Mouse (Mus musculus): ENCODE measurements at regions not wholly inside any gene's neighbourhood (a gene's known extent, or its start where the extent isn't known, plus 50 kb on each side); places are given as distances from the start of the nearest gene placed in this dataset.

GRCm38 (mm10) chr11:114375921-114376320 lies 292.4 kb upstream of the Rpl38 start:
- H3K9me3 ChIP-seq (ENCODE audit: control insufficient read depth, low read length): no peaks in the 10 kb centered on the region
- no peaks in the 10 kb centered on the region for H3K27me3 ChIP-seq (ENCODE audit: control insufficient read depth, insufficient read depth, low read length)
- no peak overlapping the region for H3K4me2 ChIP-seq (replicated peaks; ENCODE audit: low read depth, low read length)
- no peaks in the 10 kb centered on the region for H3K36me3 ChIP-seq (ENCODE audit: control insufficient read depth, insufficient read depth, low read length)
- H3K9ac ChIP-seq (ENCODE audit: low read depth, low read length): no peak overlapping the region
- 44% methylated on average over 14 of the region's 14 CpGs for WGBS
- no peak for ATAC-seq (ENCODE audit: low FRiP score, low TSS enrichment)
- no peak overlapping the region for H3K27ac ChIP-seq (ENCODE audit: low read depth, low read length)
- H3K4me3 ChIP-seq (ENCODE audit: low read length): no peak overlapping the region
- peaks cover 4% of the 10 kb centered on the region; the same call in 1 of the 2 replicates for H3K4me1 ChIP-seq (ENCODE audit: control insufficient read depth, insufficient read depth, low read length)

GRCm38 (mm10) chr11:114370708-114371107 lies 297.6 kb upstream of the Rpl38 start:
- ATAC-seq (ENCODE audit: low FRiP score, low TSS enrichment): no peak
- H3K27ac ChIP-seq (ENCODE audit: low read depth, low read length): no peak overlapping the region
- no peak overlapping the region for H3K9ac ChIP-seq (ENCODE audit: low read depth, low read length)
- H3K4me1 ChIP-seq (ENCODE audit: control insufficient read depth, insufficient read depth, low read length): no peaks in the 10 kb centered on the region
- no peak overlapping the region for H3K4me3 ChIP-seq (ENCODE audit: low read length)
- 45% methylated on average over 10 of the region's 10 CpGs for WGBS
- H3K9me3 ChIP-seq (ENCODE audit: control insufficient read depth, low read length): no peaks in the 10 kb centered on the region
- H3K36me3 ChIP-seq (ENCODE audit: control insufficient read depth, insufficient read depth, low read length): no peaks in the 10 kb centered on the region
- peaks cover 3% of the 10 kb centered on the region; the same call in 1 of the 2 replicates for H3K27me3 ChIP-seq (ENCODE audit: control insufficient read depth, insufficient read depth, low read length)
- H3K4me2 ChIP-seq (replicated peaks; ENCODE audit: low read depth, low read length): no peak overlapping the region

DNA sequence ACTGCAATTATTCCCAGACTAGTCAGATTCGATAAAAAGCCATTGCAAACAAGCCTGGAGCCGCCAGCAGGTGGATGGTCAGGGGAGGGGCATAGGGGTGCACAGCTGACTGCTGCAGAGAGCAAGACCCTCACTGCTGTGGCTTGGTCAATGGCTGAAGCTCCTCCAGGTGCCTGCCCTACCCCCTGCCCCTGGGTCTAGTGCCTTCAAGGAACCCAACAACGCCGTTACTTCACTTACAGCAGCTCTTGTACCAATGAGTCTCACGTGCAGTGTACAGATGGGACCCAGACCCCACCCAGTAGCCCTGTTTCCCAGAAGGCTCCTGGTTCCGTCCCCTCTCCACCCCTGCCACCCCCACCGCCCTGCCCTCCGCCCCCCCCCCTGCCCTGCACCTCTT lies 300.5 kb upstream of the Rpl38 start:
- H3K27ac ChIP-seq (ENCODE audit: low read depth, low read length): no peak overlapping the region
- no peak for ATAC-seq (ENCODE audit: low FRiP score, low TSS enrichment)
- no peaks in the 10 kb centered on the region for H3K36me3 ChIP-seq (ENCODE audit: control insufficient read depth, insufficient read depth, low read length)
- no peaks in the 10 kb centered on the region for H3K9me3 ChIP-seq (ENCODE audit: control insufficient read depth, low read length)
- no peaks in the 10 kb centered on the region for H3K4me1 ChIP-seq (ENCODE audit: control insufficient read depth, insufficient read depth, low read length)
- no peak overlapping the region for H3K4me2 ChIP-seq (replicated peaks; ENCODE audit: low read depth, low read length)
- WGBS: 93% methylated on average over 7 of the region's 8 CpGs
- H3K9ac ChIP-seq (ENCODE audit: low read depth, low read length): no peak overlapping the region
- H3K27me3 ChIP-seq (ENCODE audit: control insufficient read depth, insufficient read depth, low read length): peaks cover 3% of the 10 kb centered on the region; the same call in 1 of the 2 replicates
- no peak overlapping the region for H3K4me3 ChIP-seq (ENCODE audit: low read length)

- Histone ChIP-seq H3K36me3 (ENCODE audit: control insufficient read depth, insufficient read depth, low read length) (no peaks in the 10 kb centered on the region), H3K27me3 (ENCODE audit: control insufficient read depth, insufficient read depth, low read length) (no peaks in the 10 kb centered on the region), H3K4me2 (replicated peaks; ENCODE audit: low read depth, low read length) (no peak overlapping the region), H3K27ac (ENCODE audit: low read depth, low read length) (no peak overlapping the region), H3K9me3 (ENCODE audit: control insufficient read depth, low read length) (no peaks in the 10 kb centered on the region), H3K4me1 (ENCODE audit: control insufficient read depth, insufficient read depth, low read length) (no peaks in the 10 kb centered on the region), H3K9ac (ENCODE audit: low read depth, low read length) (no peak overlapping the region), H3K4me3 (ENCODE audit: low read length) (no peak overlapping the region)
- ATAC-seq (ENCODE audit: low FRiP score, low TSS enrichment): no peak
- WGBS: 70% methylated on average over 8 of the region's 8 CpGs
These were observed 294.1 kb upstream of the Sdk2 start for GRCm38 (mm10) chr11:114360946-114361345.

DNA sequence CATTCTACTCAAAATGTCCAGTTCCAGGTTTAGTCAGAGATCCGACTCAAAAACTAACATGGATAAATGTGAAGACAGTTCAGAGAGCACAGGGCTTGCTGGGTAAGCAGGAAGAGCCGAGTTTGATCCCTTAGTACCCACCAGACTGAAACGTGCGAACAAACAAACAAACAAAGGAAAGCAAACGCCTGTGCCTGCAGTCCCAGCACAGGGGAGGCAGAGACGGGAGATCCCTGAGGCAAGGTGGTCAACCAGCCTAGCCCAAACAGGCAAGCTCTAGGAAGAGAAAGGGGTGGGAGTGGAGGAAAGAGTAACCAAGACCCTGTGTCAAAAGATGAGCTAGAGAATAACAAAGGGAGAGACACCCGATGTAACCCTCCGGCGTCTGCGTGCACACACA lies 293.5 kb upstream of the Sdk2 start:
- Histone ChIP-seq H3K27me3 (ENCODE audit: control insufficient read depth, insufficient read depth, low read length) (no peaks in the 10 kb centered on the region), H3K27ac (ENCODE audit: low read depth, low read length) (no peak overlapping the region), H3K9me3 (ENCODE audit: control insufficient read depth, low read length) (no peaks in the 10 kb centered on the region), H3K4me2 (replicated peaks; ENCODE audit: low read depth, low read length) (no peak overlapping the region), H3K36me3 (ENCODE audit: control insufficient read depth, insufficient read depth, low read length) (no peaks in the 10 kb centered on the region), H3K4me1 (ENCODE audit: control insufficient read depth, insufficient read depth, low read length) (no peaks in the 10 kb centered on the region), H3K4me3 (ENCODE audit: low read length) (no peak overlapping the region), H3K9ac (ENCODE audit: low read depth, low read length) (no peak overlapping the region)
- no peak for ATAC-seq (ENCODE audit: low FRiP score, low TSS enrichment)
- WGBS: 88% methylated on average over 10 of the region's 10 CpGs

DNA sequence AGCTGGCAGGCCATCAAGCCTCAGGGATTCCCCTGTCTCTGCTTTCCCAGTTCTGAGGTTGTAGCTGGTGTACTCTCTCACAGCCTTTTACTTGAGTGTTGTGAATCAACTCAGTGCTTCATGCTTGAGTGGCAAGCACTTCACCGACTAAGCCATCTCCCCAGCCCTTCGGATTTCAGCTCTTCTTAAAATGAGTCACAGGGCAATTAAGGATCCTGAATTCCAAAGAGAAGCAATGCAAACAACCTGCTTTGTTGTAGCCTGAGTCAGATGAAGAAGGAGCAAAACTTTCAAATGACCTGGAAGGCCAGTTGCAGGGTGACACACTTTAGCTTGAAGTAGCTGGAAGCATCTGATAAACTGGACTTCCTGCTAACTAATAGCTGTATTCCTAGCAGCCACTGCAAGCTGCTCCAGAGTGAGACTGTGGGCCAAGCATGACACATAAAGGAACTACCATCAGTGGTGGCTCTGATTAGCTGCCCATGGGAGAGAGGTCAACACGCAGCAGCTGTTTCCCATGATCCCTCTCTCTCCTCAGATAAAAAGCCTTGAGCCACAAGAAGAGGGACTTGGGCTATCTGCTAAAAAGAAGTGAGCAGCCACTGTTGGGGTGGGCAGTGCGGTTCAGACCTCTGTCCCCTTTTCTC lies 285.4 kb upstream of the Sdk2 start:
- 53% methylated on average over 4 of the region's 4 CpGs for WGBS
- ATAC-seq (ENCODE audit: low FRiP score, low TSS enrichment): no peak
- no peak overlapping the region for H3K4me3 ChIP-seq (ENCODE audit: low read length)
- H3K4me2 ChIP-seq (replicated peaks; ENCODE audit: low read depth, low read length): no peak overlapping the region
- no peaks in the 10 kb centered on the region for H3K4me1 ChIP-seq (ENCODE audit: control insufficient read depth, insufficient read depth, low read length)
- no peak overlapping the region for H3K27ac ChIP-seq (ENCODE audit: low read depth, low read length)
- no peaks in the 10 kb centered on the region for H3K9me3 ChIP-seq (ENCODE audit: control insufficient read depth, low read length)
- no peak overlapping the region for H3K9ac ChIP-seq (ENCODE audit: low read depth, low read length)
- no peaks in the 10 kb centered on the region for H3K36me3 ChIP-seq (ENCODE audit: control insufficient read depth, insufficient read depth, low read length)
- no peaks in the 10 kb centered on the region for H3K27me3 ChIP-seq (ENCODE audit: control insufficient read depth, insufficient read depth, low read length)

- no peaks in the 10 kb centered on the region for H3K9me3 ChIP-seq (ENCODE audit: control insufficient read depth, low read length)
- H3K4me1 ChIP-seq (ENCODE audit: control insufficient read depth, insufficient read depth, low read length): no peaks in the 10 kb centered on the region
- 77% methylated on average over 12 of the region's 12 CpGs for WGBS
- H3K4me2 ChIP-seq (replicated peaks; ENCODE audit: low read depth, low read length): no peak overlapping the region
- no peaks in the 10 kb centered on the region for H3K27me3 ChIP-seq (ENCODE audit: control insufficient read depth, insufficient read depth, low read length)
- H3K27ac ChIP-seq (ENCODE audit: low read depth, low read length): no peak overlapping the region
- no peak for ATAC-seq (ENCODE audit: low FRiP score, low TSS enrichment)
- no peaks in the 10 kb centered on the region for H3K36me3 ChIP-seq (ENCODE audit: control insufficient read depth, insufficient read depth, low read length)
- H3K4me3 ChIP-seq (ENCODE audit: low read length): no peak overlapping the region
- H3K9ac ChIP-seq (ENCODE audit: low read depth, low read length): no peak overlapping the region
These were observed 270.1 kb upstream of the Sdk2 start for GRCm38 (mm10) chr11:114336839-114337484.

- Histone ChIP-seq H3K27me3 (ENCODE audit: control insufficient read depth, insufficient read depth, low read length) (no peaks in the 10 kb centered on the region), H3K9me3 (ENCODE audit: control insufficient read depth, low read length) (no peaks in the 10 kb centered on the region), H3K27ac (ENCODE audit: low read depth, low read length) (no peak overlapping the region), H3K36me3 (ENCODE audit: control insufficient read depth, insufficient read depth, low read length) (no peaks in the 10 kb centered on the region), H3K4me1 (ENCODE audit: control insufficient read depth, insufficient read depth, low read length) (no peaks in the 10 kb centered on the region), H3K9ac (ENCODE audit: low read depth, low read length) (no peak overlapping the region), H3K4me3 (ENCODE audit: low read length) (no peak overlapping the region), H3K4me2 (replicated peaks; ENCODE audit: low read depth, low read length) (no peak overlapping the region)
- no peak for ATAC-seq (ENCODE audit: low FRiP score, low TSS enrichment)
- WGBS: 44% methylated on average over 10 of the region's 10 CpGs
These were observed 269.3 kb upstream of the Sdk2 start for GRCm38 (mm10) chr11:114335950-114336838.

Measured in kidney, embryonic 14.5 days (tissue).